Mouse (Mus musculus) erythroblast, embryonic 14.5 days (primary cell): ENCODE results near the gene Rfwd3.

Experiments
- GATA1 ChIP-seq: IDR thresholded peaks from 2 replicates; pipeline ENCODE4 v1.6.1; 2012; ENCODE audit warnings: low read length, inconsistent platforms, mixed read lengths
- TAL1 ChIP-seq: IDR thresholded peaks from 3 replicates; pipeline ENCODE4 v1.6.1; 2012; ENCODE audit warnings: low read length, inconsistent platforms, mixed read lengths

- TF ChIP-seq GATA1 = no peak
- TF ChIP-seq TAL1 = no peak
Measured at GRCm38 (mm10) chr8:111340186-111340585, 40.2 kb upstream of the Rfwd3 start.
